Mouse (Mus musculus) limb, embryonic 13.5 days (tissue): ENCODE measurements around the gene Trpv6. TPM values are rescaled to one million over a fixed set of nuclear protein-coding genes. Genes with fewer than 3 reads are reported as not detected.
A peak's percentile ranks its signal among the peaks of the same experiment; 100 is the strongest.

Experiments
- ATAC-seq: fragments of 200-750 bp; cut with Nextera tagmentation; 2 replicates; pipeline ENCODE4 v1.8.0; 2017; ENCODE audit warnings: low read depth, moderate number of reproducible peaks, moderate TSS enrichment; ENCODE audit not compliant: low FRiP score
- H3K27ac ChIP-seq: fragments of 300-500 bp; sonication (generic); 2 replicates; pipeline ENCODE4 v1.5.1; 2015; ENCODE audit warnings: inconsistent platforms, mild to moderate bottlenecking, moderate library complexity
- H3K27me3 ChIP-seq: fragments of 300-500 bp; sonication (generic); 2 replicates; pipeline ENCODE4 v1.6.1; 2015; ENCODE audit warnings: mild to moderate bottlenecking, inconsistent platforms
- H3K36me3 ChIP-seq: fragments of 300-500 bp; sonication (generic); 2 replicates; pipeline ENCODE4 v1.6.1; 2015; ENCODE audit warnings: inconsistent platforms, mild to moderate bottlenecking, moderate library complexity
- H3K4me1 ChIP-seq: fragments of 300-500 bp; sonication (generic); 2 replicates; pipeline ENCODE4 v1.6.1; 2015; ENCODE audit warnings: inconsistent platforms
- H3K4me2 ChIP-seq: fragments of 300-500 bp; sonication (generic); replicated peaks from 2 replicates; pipeline ENCODE4 v1.6.1; 2015; ENCODE audit warnings: inconsistent platforms, mild to moderate bottlenecking, moderate library complexity
- H3K4me3 ChIP-seq: fragments of 300-500 bp; sonication (generic); 2 replicates; pipeline ENCODE4 v1.5.1; 2015; ENCODE audit warnings: moderate library complexity, mild to moderate bottlenecking, inconsistent platforms
- H3K9ac ChIP-seq: fragments of 300-500 bp; sonication (generic); 2 replicates; pipeline ENCODE4 v1.6.1; 2015; ENCODE audit warnings: mild to moderate bottlenecking, inconsistent platforms
- H3K9me3 ChIP-seq: fragments of 300-500 bp; sonication (generic); 2 replicates; pipeline ENCODE4 v1.6.1; 2016; ENCODE audit warnings: inconsistent platforms
- whole genome bisulfite sequencing: fragments of 180-500 bp; shearing (Covaris S2); methylation state at CpG from one replicate; pipeline ENCODE4 v1.1.7; 2015; 5-methylcytosine and 5-hydroxymethylcytosine counted together
- polyA plus RNA-seq: library from polyadenylated mRNA; unstranded; fragments of >200 nt; fragmentation: Nextera tagmentation; extraction: Ambion mirVana; gene quantifications from 2 replicates; pipeline ENCODE4 v1.2.1, GENCODE M21; 2015

Gene Trpv6
- polyA plus RNA-seq, 1 experiment from 2014 or later, result 0.66 TPM

GRCm38 (mm10) chr6:41620173-41620798 lies 15.9 kb downstream of the Trpv6 start:
- Histone ChIP-seq H3K27ac (no peak overlapping the region), H3K27me3 (no peaks in the 10 kb centered on the region), H3K4me3 (no peak overlapping the region), H3K4me2 (no peak overlapping the region), H3K9me3 (no peaks in the 10 kb centered on the region), H3K9ac (no peak overlapping the region), H3K36me3 (peaks cover 26% of the 10 kb centered on the region), H3K4me1 (no peaks in the 10 kb centered on the region)
- WGBS, result 86% methylated on average over 9 of the region's 9 CpGs
- no peak for ATAC-seq

GRCm38 (mm10) chr6:41607637-41608036 lies 28.6 kb downstream of the Trpv6 start:
- H3K27ac ChIP-seq, result no peak overlapping the region
- no peaks in the 10 kb centered on the region for H3K36me3 ChIP-seq
- WGBS, result 57% methylated on average over 5 of the region's 5 CpGs
- ATAC-seq, result no peak
- peaks cover 10% of the 10 kb centered on the region for H3K4me1 ChIP-seq
- H3K4me2 ChIP-seq, result no peak overlapping the region
- no peaks in the 10 kb centered on the region for H3K27me3 ChIP-seq
- no peak overlapping the region for H3K4me3 ChIP-seq
- H3K9ac ChIP-seq, result no peak overlapping the region
- no peaks in the 10 kb centered on the region for H3K9me3 ChIP-seq

- no peak overlapping the region for H3K27ac ChIP-seq
- H3K4me1 ChIP-seq, result peaks cover 10% of the 10 kb centered on the region
- H3K27me3 ChIP-seq, result no peaks in the 10 kb centered on the region
- H3K9me3 ChIP-seq, result no peaks in the 10 kb centered on the region
- H3K4me3 ChIP-seq, result peak overlapping the region; percentile 71
- peak overlapping the region; percentile 84 for H3K9ac ChIP-seq
- H3K36me3 ChIP-seq, result no peaks in the 10 kb centered on the region
- ATAC-seq, result no peak
- peak overlapping the region; percentile 87 for H3K4me2 ChIP-seq
- 10% methylated on average over 4 of the region's 4 CpGs for WGBS
Measured at GRCm38 (mm10) chr6:41606214-41606613, 30.0 kb downstream of the Trpv6 start.

GRCm38 (mm10) chr6:41605794-41606104 lies 30.5 kb downstream of the Trpv6 start:
- no peaks in the 10 kb centered on the region for H3K9me3 ChIP-seq
- peak; percentile 37 for ATAC-seq
- WGBS, result under 1% methylated on average over 7 of the region's 7 CpGs
- H3K4me2 ChIP-seq, result peak overlapping the region; percentile 87
- H3K27ac ChIP-seq, result peak overlapping the region; percentile 88; the same call in 1 of the 2 replicates
- no peaks in the 10 kb centered on the region for H3K27me3 ChIP-seq
- H3K9ac ChIP-seq, result peak overlapping the region; percentile 84
- H3K4me1 ChIP-seq, result peaks cover 10% of the 10 kb centered on the region
- H3K4me3 ChIP-seq, result peak overlapping the region; percentile 71
- H3K36me3 ChIP-seq, result no peaks in the 10 kb centered on the region

- under 1% methylated on average over 68 of the region's 68 CpGs for WGBS
Measured at GRCm38 (mm10) chr6:41605061-41605793, 31.0 kb downstream of the Trpv6 start, which contains the start of gene Ephb6. Gene Ephb6, plus strand, starts transcription at chr6:41605482.

DNA sequence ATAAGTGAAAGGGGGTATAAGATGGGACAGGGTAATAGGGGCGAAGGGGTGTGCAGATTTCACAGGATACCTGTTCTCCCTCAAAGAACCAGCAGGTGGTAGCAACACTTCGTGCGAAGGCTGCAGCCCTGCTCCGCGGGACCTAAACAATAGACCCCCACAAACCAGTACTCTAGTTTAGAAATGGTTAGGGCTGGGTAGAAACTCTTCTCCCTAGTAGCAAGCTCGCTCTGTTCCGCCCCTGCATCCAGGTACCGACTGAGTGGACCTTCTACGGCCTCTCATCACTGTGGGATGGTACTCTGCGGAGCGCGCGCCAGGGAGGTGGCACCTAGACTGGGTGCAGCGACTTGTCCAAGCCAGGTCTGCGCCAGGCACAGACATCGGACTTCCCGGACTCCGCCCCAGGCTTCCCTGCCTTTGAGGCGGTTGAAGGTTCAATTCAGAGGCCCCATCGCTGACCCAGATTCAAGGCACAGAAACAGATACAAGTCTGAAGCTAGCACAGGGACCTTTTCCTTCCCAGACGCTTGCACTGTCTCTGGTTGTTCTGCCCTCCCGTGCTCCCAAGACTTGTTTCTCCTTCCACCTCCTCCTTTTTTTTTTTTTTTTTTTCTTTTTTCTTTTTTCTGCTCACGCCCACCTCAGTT lies 31.7 kb downstream of the Trpv6 start:
- peak overlapping the region; percentile 84 for H3K9ac ChIP-seq
- peak overlapping the region; percentile 71 for H3K4me3 ChIP-seq
- H3K27ac ChIP-seq, result peak overlapping the region; percentile 88
- peak; percentile 79 for ATAC-seq
- under 1% methylated on average over 22 of the region's 23 CpGs for WGBS
- H3K27me3 ChIP-seq, result no peaks in the 10 kb centered on the region
- H3K36me3 ChIP-seq, result no peaks in the 10 kb centered on the region
- H3K4me2 ChIP-seq, result peak overlapping the region; percentile 87
- H3K9me3 ChIP-seq, result no peaks in the 10 kb centered on the region
- peaks cover 10% of the 10 kb centered on the region for H3K4me1 ChIP-seq

More at GRCm38 (mm10) chr6:41605061-41605793, 31.0 kb downstream of the Trpv6 start, which contains the start of gene Ephb6:
- H3K9me3 ChIP-seq, result no peaks in the 10 kb centered on the region
- H3K4me2 ChIP-seq, result peak within 1 kb of the TSS; percentile 87
- H3K4me3 ChIP-seq, result peak within 1 kb of the TSS; percentile 71
- peaks cover 10% of the 10 kb centered on the region for H3K4me1 ChIP-seq
- peak; percentile 94 for ATAC-seq
- H3K27me3 ChIP-seq, result no peaks in the 10 kb centered on the region
- H3K9ac ChIP-seq, result peak within 1 kb of the TSS; percentile 84
- no peaks in the 10 kb centered on the region for H3K36me3 ChIP-seq
- peak within 1 kb of the TSS; percentile 88 for H3K27ac ChIP-seq

DNA sequence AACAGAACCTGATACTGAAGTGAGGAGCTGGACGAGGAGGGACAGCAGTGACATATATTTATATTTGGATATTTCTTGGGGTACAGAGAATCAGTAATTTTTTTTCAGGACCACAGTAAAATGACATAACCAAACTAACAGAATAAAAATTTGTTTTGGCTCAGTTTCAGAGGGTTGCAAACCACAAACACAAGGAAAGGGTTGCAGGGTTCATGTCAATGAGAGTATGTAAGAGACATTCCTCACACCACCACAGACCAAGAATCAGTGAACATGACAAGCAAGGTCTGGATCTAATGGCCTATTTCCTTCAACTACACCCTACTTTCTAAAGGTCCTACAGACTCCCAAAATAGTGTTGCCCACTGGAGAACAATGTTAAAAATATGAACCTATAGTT lies 54.0 kb downstream of the Trpv6 start:
- no peak for ATAC-seq
- WGBS, result 75% methylated on average over 1 of the region's 1 CpGs
- Histone ChIP-seq H3K27ac (no peak overlapping the region), H3K9ac (no peak overlapping the region), H3K4me2 (no peak overlapping the region), H3K4me3 (no peak overlapping the region), H3K9me3 (no peaks in the 10 kb centered on the region), H3K36me3 (no peaks in the 10 kb centered on the region), H3K4me1 (no peaks in the 10 kb centered on the region), H3K27me3 (no peaks in the 10 kb centered on the region)

- 67% methylated on average over 7 of the region's 7 CpGs for WGBS
- H3K4me3 ChIP-seq, result no peak overlapping the region
- H3K9me3 ChIP-seq, result no peaks in the 10 kb centered on the region
- H3K4me1 ChIP-seq, result no peaks in the 10 kb centered on the region
- no peak overlapping the region for H3K4me2 ChIP-seq
- H3K27ac ChIP-seq, result no peak overlapping the region
- H3K9ac ChIP-seq, result no peak overlapping the region
- no peaks in the 10 kb centered on the region for H3K27me3 ChIP-seq
- ATAC-seq, result peak; percentile 24; the same call in 1 of the 2 replicates
- H3K36me3 ChIP-seq, result no peaks in the 10 kb centered on the region
Measured at GRCm38 (mm10) chr6:41581295-41581694, 54.9 kb downstream of the Trpv6 start.

DNA sequence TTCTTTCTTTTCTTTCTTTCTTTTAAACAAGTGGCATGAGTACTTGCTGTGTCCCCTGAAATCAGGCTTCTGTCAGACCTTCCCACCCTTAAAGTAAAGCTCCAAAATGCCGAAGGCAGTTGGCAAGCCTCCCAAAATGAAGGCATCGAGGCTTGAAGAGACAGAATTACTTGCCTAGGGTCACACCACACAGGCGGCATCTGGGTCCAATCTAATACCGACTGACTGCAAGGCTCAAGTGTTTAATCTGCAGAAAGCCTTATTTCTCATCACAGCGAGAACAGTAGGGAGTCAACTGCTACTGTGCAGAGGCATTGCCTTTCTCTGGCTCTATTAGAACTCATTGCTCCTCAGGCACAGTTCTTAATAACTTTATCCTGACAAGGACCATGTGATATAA lies 58.9 kb downstream of the Trpv6 start:
- Histone ChIP-seq H3K36me3 (no peaks in the 10 kb centered on the region), H3K9ac (no peak overlapping the region), H3K4me1 (no peaks in the 10 kb centered on the region), H3K4me3 (no peak overlapping the region), H3K9me3 (no peaks in the 10 kb centered on the region), H3K27me3 (no peaks in the 10 kb centered on the region), H3K27ac (no peak overlapping the region), H3K4me2 (no peak overlapping the region)
- WGBS, result 21% methylated on average over 5 of the region's 5 CpGs
- no peak for ATAC-seq

GRCm38 (mm10) chr6:41576526-41577097 lies 59.6 kb downstream of the Trpv6 start:
- ATAC-seq, result no peak
- no peak overlapping the region for H3K4me3 ChIP-seq
- no peak overlapping the region for H3K9ac ChIP-seq
- H3K36me3 ChIP-seq, result no peaks in the 10 kb centered on the region
- no peak overlapping the region for H3K27ac ChIP-seq
- H3K4me1 ChIP-seq, result no peaks in the 10 kb centered on the region
- 42% methylated on average over 5 of the region's 5 CpGs for WGBS
- no peaks in the 10 kb centered on the region for H3K9me3 ChIP-seq
- H3K4me2 ChIP-seq, result no peak overlapping the region
- no peaks in the 10 kb centered on the region for H3K27me3 ChIP-seq
